In genomic region chr12:17689931-17690563, GRCm38 (mm10) we compare ENCODE assay signal across 8 mouse cellular contexts. TPM values are rescaled to one million over a fixed set of nuclear protein-coding genes. Genes with fewer than 3 reads are reported as not detected.
DNase-seq lines count a peak whose midpoint lies in the region; ATAC-seq and TF ChIP-seq lines count a peak whose summit lies in the region.

No protein-coding gene starts in this region.

- H3K4me3 ChIP-seq in layer of hippocampus, adult 2 months = peak overlapping the region; percentile 89
- H3K4me3 ChIP-seq in bone marrow macrophage, adult 2 months (ENCODE audit: insufficient read depth, low read length) = peak overlapping the region; percentile 94
- peak overlapping the region; percentile 72 for H3K4me3 ChIP-seq in forebrain, postnatal 0 days (ENCODE audit: low read depth, low read length)
- H3K4me3 ChIP-seq in liver, postnatal 0 days (ENCODE audit: low read depth, low read length) = peak overlapping the region; percentile 81

- intact Hi-C loops in gastrocnemius, postnatal 36 days (cut with DNase I) = loop anchor here (5.0 kb wide), 1 partner anchor 77 kb away; no protein-coding TSS in a partner anchor

- H3K36me3 ChIP-seq in forebrain, postnatal 0 days (ENCODE audit: insufficient read depth) = no peaks in the 10 kb centered on the region
- H3K36me3 ChIP-seq in liver, postnatal 0 days (replicated peaks; ENCODE audit: insufficient read depth, low read length) = no peaks in the 10 kb centered on the region

- H3K27me3 ChIP-seq in forebrain, postnatal 0 days (ENCODE audit: insufficient read depth, low read length) = no peaks in the 10 kb centered on the region; the same call in 1 of the 2 replicates
- H3K27me3 ChIP-seq in liver, postnatal 0 days (ENCODE audit: insufficient read depth, low read length) = no peaks in the 10 kb centered on the region

- peaks cover 38% of the 10 kb centered on the region for H3K4me1 ChIP-seq in bone marrow macrophage, adult 2 months (ENCODE audit: control insufficient read depth, insufficient read depth, low read length)
- no peaks in the 10 kb centered on the region for H3K4me1 ChIP-seq in forebrain, postnatal 0 days (ENCODE audit: insufficient read depth)
- H3K4me1 ChIP-seq in liver, postnatal 0 days (ENCODE audit: insufficient read depth) = peaks cover 26% of the 10 kb centered on the region

- peak overlapping the region; percentile 97 for H3K4me2 ChIP-seq in forebrain, postnatal 0 days (ENCODE audit: low read depth)
- peak overlapping the region; percentile 79 for H3K4me2 ChIP-seq in liver, postnatal 0 days (ENCODE audit: low read depth, low read length)

- no peaks in the 10 kb centered on the region for H3K9me3 ChIP-seq in forebrain, postnatal 0 days (ENCODE audit: low read length)
- H3K9me3 ChIP-seq in liver, postnatal 0 days (ENCODE audit: low read length) = no peaks in the 10 kb centered on the region

- no peak for TF ChIP-seq EP300 in liver, postnatal 0 days (IDR thresholded peaks at IDR 0.05; ENCODE audit: low read depth)

- no peak for TF ChIP-seq POLR2A in bone marrow macrophage, adult 2 months (IDR thresholded peaks at IDR 0.05; ENCODE audit: borderline replicate concordance, low read depth, low read length)

- DNase-seq in layer of hippocampus, adult 2 months (ENCODE audit: low spot score in 2 of 2) = peak in 1 of 2 experiments; percentile 22
- no peak for DNase-seq in layer of hippocampus, adult 11-12 months (ENCODE audit: low spot score)
- peak; percentile 11 for DNase-seq in forebrain, postnatal 0 days
- DNase-seq in liver, postnatal 0 days = no peak
- DNase-seq in thymus, postnatal 25 days = peak; percentile 16
- DNase-seq in gastrocnemius, postnatal 36 days = no peak
- no peak for DNase-seq in cerebellum, postnatal 10 days

- H3K9ac ChIP-seq in forebrain, postnatal 0 days = peak overlapping the region; percentile 72
- peak overlapping the region; percentile 77 for H3K9ac ChIP-seq in liver, postnatal 0 days (replicated peaks)

- no peak overlapping the region for H3K27ac ChIP-seq in layer of hippocampus, adult 2 months
- peak overlapping the region; percentile 89 for H3K27ac ChIP-seq in bone marrow macrophage, adult 2 months (ENCODE audit: insufficient read depth, low read depth, low read length)
- H3K27ac ChIP-seq in forebrain, postnatal 0 days (ENCODE audit: low read depth, low read length) = no peak overlapping the region
- H3K27ac ChIP-seq in liver, postnatal 0 days (ENCODE audit: low read depth) = peak overlapping the region; percentile 73

- TF ChIP-seq CTCF in layer of hippocampus, adult 2 months (conservative IDR thresholded peaks at IDR 0.05) = no peak
- TF ChIP-seq CTCF in bone marrow macrophage, adult 2 months (IDR thresholded peaks at IDR 0.05; ENCODE audit: low read depth, low read length) = no peak
- TF ChIP-seq CTCF in forebrain, postnatal 0 days (IDR thresholded peaks at IDR 0.05; ENCODE audit: low read depth) = no peak
- no peak for TF ChIP-seq CTCF in liver, postnatal 0 days (IDR thresholded peaks at IDR 0.05; ENCODE audit: low read depth)

- WGBS in forebrain, postnatal 0 days = 16% methylated on average over 18 of the region's 20 CpGs
- 7% methylated on average over 20 of the region's 20 CpGs for WGBS in liver, postnatal 0 days (ENCODE audit: insufficient replicate concordance)

- no peak; the same call in 1 of the 2 replicates for ATAC-seq in forebrain, postnatal 0 days
- peak; percentile 90 for ATAC-seq in liver, postnatal 0 days

RNA-seq across cellular contexts. Expression of gene Hpcal1, which starts 0.6 kb away (rescaled TPM):
- 10 to 100 TPM; 54.3 to 64.6 TPM for total RNA-seq in layer of hippocampus, adult 2 months (2021)
- polyA plus RNA-seq in bone marrow macrophage, adult 2 months (2012; ENCODE audit: insufficient read depth, insufficient read length, missing spikeins) = 169 and 178 TPM in 2 replicates
- 27.7 and 46.9 TPM in 2 replicates for total RNA-seq in forebrain, postnatal 0 days (2014; rRNA removed)
- polyA plus RNA-seq in forebrain, postnatal 0 days (2015; fragmentation: Nextera tagmentation; extraction: Ambion mirVana) = 47.1 and 76.7 TPM in 2 replicates
- 18.6 and 20.8 TPM in 2 replicates for polyA plus RNA-seq in liver, postnatal 0 days (2015; fragmentation: Nextera tagmentation; extraction: Ambion mirVana)
- 1 to 10 TPM; 6.3 to 8.1 TPM for total RNA-seq in gastrocnemius, postnatal 36 days (2021)

Comparison
In these comparisons a context has a peak if more than half of its experiments do, and no peak if none do; other contexts are left out.
1. DNase-seq: peak in forebrain, postnatal 0 days (single experiment) and thymus, postnatal 25 days (single experiment); none in layer of hippocampus, adult 11-12 months (single experiment), liver, postnatal 0 days (single experiment), gastrocnemius, postnatal 36 days (0 of 2) and cerebellum, postnatal 10 days (0 of 2).
2. H3K27ac ChIP-seq: peak in bone marrow macrophage, adult 2 months (single experiment) and liver, postnatal 0 days (single experiment); none in layer of hippocampus, adult 2 months (single experiment) and forebrain, postnatal 0 days (single experiment).
3. Peak in every context shown above with its lines, with median percentiles within 50 percentile points of each other: H3K4me3 ChIP-seq.